Mouse (Mus musculus) left cerebral cortex, adult 9 months (tissue): ENCODE results near the gene Naa16.
"Not testable (repeated sequence)": the region's sequence is repeated elsewhere in the genome, so short reads cannot be mapped to it uniquely, and the experiment has no call there.

Experiments used
- DNase-seq, 2 experiments: peaks; one replicate each; pipeline ENCODE4 v3.0.0; 2022; ENCODE audit warnings: low spot score in 2 of 2

Gene Naa16

GRCm38 (mm10) chr14:79390265-79390926, at the start of gene Naa16:
Gene Naa16, minus strand, starts transcription at chr14:79390778.
- DNase-seq, result peak; percentile 79 to 91

DNA sequence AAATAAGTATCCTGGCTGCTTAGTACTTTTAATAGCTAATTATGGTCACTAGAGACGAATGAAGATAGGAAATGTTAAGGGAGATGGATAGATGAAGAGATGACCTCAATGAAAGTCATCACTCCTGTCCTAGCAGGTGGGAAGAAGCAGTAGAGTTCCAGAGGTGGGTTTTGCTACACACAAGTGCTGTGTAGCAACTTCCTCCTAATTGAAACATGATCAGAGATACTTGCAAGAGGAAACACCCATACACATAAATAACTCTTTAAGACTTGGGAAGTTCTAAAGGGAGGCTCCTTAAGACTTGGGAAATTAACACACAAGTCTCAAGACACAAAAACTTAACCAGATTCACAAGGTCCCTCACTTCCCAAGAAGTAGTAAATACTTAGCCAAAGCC, 43.5 kb upstream of the Naa16 start:
- no peak for DNase-seq

DNA sequence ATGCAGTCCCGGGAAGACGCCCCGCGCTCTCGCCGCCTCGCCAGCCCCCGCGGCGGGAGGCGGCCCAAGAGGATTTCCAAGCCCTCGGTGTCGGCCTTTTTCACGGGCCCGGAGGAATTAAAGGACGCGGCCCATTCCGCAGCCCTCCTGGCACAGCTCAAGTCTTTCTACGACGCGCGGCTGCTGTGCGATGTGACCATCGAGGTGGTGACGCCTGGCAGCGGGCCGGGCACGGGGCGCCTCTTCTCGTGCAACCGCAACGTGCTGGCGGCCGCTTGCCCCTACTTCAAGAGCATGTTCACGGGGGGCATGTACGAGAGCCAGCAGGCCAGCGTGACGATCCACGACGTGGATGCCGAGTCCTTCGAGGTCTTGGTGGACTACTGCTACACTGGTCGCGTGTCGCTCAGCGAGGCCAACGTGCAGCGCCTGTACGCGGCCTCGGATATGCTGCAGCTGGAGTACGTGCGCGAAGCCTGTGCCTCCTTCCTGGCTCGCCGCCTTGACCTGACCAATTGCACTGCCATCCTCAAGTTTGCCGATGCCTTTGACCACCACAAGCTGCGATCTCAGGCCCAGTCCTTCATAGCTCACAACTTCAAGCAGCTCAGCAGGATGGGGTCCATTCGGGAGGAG, 36.3 kb upstream of the Naa16 start:
- not testable (repeated sequence) for DNase-seq

GRCm38 (mm10) chr14:79425979-79426729, 35.6 kb upstream of the Naa16 start, which contains the start of gene Kbtbd7:
Gene Kbtbd7, plus strand, starts transcription at chr14:79426511.
- DNase-seq, result peak; percentile 83 to 94

DNA sequence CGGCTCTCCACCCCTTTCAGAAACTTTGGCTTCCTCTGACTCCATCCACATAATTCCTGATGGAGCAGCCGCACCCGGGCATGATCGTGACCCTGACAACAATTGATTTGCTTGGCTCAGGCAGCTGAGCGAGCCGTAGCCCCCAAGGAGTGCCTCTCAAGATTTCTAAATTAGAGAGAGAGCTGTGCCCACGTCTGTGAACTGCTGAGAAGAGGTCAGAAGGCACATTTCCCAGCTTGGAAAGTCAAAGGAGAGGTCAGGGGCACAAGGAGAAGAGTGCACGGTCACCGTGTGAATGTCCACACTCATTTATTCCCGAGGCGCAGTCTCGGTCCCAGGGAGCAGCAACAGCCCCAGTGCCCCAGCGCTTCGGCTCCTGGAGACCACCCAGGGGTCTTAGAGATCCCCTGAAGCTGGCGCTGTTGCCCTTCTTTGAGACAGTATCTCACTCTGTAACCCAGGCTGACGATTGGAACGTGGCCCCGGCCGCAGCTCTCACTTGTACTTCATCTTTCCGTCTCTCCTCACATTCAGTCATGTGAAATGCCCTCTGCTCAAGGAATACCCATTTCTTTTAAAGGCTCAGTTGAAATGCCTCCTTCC, 29.6 kb upstream of the Naa16 start:
- DNase-seq, result no peak

DNA sequence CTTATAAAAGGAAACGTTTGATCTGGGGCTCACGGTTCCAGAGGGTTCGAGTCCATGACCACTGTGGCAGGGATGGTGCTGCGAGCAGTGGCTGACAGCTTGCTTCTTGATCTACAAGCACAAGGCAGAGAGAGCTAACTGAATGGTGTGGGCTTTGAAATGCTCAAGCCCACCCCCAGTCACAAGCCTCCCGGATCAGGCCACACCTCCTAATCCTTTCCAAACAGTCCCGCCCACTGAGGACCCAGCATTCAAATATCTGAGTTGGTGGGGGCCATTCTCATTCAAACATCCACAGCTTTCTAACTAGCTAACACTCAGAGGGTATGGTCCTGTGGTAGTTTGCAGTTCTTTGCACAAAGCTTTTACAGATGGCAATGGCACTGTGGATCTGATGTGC, 22.5 kb upstream of the Naa16 start:
- no peak for DNase-seq

DNA sequence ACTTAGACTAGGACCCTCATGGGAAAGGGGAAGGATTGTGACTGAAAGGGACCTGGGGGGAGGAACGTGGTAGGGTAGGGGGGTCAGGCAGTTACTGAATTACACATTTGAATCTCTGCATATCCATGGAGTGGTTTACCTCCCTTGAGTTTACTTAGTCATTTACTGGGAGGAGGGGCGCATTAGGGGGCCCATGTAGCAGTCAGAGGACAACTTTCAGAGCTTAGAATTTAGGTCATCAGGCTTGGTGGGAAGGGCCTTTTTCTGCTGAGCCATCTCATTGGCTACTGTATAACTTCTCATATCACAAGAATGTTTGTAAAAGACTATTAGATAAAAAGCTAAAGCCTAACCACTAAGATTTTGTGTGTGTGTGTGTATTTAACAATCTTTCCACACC, 20.1 kb upstream of the Naa16 start:
- DNase-seq, result no peak

DNA sequence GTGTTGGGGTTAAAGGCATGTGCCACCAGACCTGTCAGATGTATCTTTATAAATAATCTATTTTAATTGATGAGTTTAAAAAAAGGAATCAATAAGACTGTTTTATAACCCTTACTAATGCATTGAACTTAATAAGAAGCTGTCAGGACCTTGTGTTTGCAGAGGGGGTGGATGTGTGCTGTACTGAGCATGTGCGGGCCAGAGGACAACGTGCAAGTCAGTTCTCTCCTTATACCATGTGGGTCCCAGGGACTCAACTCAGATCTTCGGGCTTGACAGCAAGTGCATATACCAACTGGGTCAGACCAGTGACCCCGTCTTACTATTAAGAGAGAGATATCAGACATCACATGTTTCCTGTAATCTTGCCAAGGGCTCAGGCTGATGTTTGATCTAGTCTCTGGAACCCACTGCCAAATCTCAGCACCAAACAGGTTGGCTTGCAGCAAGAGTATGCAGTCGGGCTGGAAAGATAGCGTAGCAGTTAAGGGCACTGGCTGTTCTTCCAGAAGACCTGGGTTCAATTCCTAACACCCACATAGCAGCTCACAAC, 18.8 kb upstream of the Naa16 start:
- no peak for DNase-seq

DNA sequence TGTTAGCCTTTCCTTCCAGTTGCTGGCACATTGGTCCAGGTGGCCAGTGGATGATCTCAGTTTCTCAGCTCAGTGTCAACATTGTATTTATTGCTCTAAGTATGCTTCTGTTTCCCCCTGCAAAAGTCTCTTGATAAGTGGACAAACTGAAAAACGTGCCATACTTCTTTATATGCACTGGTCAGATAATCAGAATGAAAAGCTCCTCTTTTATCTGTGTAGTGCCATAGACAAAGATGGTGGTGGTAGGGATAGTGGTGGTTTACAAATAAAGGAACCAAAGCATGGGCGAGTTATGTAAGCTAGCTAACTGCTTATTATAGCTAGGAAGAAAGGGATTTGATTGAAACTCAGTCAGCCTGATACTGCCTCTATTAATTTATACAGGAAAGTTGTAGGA, 17.1 kb upstream of the Naa16 start:
- no peak for DNase-seq

GRCm38 (mm10) chr14:79397321-79398122, 6.9 kb upstream of the Naa16 start, which contains the start of gene Mtrf1:
Gene Mtrf1, plus strand, starts transcription at chr14:79397772.
- DNase-seq, result peak; percentile 58 to 76

DNA sequence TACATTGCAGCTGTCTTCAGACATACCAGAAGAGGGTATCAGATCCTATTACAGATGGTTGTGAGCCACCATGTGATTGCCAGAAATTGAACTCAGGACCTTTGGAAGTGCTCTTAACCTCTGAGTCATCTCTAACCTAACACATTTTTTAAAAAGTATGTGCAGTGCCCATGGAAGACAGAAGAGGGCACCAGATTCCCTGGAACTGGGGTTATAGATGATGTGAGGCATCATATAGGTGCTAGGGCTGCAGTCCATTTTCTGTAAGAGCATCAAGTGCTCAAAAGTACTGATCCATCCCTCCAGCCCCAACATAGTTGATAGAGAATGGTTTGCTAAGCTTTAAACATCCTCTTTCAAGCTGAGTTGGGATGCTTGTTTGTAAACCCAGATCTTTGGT, 4.0 kb upstream of the Naa16 start:
- no peak for DNase-seq

DNA sequence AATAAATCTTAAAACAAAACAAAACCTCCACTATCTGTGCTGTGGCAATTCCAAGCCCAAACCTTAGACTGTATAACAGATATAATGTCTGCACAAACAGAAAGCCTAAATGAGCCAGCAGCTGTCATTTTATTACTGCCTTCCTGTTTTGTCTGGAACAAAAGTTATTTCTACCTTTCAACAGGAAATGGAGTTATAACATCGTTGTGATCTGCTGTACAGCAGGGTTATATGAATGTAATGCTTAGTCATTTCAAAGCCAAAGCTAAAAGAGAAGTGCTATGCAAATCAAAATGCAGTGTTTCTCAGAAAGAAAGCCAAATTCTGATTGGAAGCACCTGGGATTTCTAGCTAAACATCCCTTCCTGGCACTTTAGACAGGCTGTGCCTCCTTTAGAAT, 2.7 kb upstream of the Naa16 start:
- DNase-seq, result no peak

DNA sequence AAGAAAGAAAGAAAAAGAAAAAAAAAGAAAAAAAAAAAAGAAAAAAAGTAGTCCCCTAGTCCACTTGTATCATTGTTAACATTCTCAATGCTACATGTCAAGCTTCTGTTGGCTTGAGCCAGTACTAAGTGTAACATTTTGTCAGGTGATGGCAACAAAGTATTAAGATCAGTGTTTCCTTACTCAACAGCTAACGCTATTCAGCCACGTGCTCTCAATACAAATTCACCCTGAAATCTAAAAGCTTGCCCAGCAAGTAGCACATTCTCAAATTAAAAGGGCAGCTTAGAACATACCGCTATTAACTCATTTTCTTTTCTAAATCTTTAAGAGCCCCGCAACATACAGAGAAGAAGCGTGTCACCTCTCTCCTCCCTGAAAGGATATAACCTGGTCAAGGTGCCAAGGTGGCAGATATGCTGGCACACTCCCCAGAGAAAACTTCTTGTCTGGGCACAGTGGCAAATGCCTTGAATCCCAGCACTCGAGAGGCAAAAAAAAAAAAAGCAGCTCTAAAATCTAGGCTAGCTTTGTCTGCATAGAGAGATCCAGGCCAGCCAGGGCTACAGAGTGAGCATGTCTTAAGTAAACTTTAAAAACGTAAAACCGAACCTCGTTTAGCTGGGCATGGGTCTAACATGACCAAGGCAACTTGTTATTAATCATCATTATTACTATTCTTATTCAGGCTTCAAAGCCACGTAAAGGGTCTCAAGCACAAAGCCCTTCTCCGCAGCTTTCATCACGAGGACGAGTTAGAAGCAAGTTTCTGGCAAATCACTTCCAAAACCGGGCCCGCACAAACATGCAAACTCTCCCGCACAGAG, 927 bp downstream of the Naa16 start:
- DNase-seq, result peak in 1 of 2 experiments; percentile 11

- DNase-seq, result no peak
Observed at GRCm38 (mm10) chr14:79388304-79388703, 2.3 kb downstream of the Naa16 start.

GRCm38 (mm10) chr14:79383120-79383519, 7.5 kb downstream of the Naa16 start:
- no peak for DNase-seq

GRCm38 (mm10) chr14:79377041-79377440, 13.5 kb downstream of the Naa16 start:
- DNase-seq, result no peak

GRCm38 (mm10) chr14:79358055-79358454, 32.5 kb downstream of the Naa16 start:
- no peak for DNase-seq

- no peak for DNase-seq
Observed at GRCm38 (mm10) chr14:79346384-79346783, 44.2 kb downstream of the Naa16 start.

GRCm38 (mm10) chr14:79335613-79336012, 55.0 kb downstream of the Naa16 start:
- DNase-seq, result no peak

DNA sequence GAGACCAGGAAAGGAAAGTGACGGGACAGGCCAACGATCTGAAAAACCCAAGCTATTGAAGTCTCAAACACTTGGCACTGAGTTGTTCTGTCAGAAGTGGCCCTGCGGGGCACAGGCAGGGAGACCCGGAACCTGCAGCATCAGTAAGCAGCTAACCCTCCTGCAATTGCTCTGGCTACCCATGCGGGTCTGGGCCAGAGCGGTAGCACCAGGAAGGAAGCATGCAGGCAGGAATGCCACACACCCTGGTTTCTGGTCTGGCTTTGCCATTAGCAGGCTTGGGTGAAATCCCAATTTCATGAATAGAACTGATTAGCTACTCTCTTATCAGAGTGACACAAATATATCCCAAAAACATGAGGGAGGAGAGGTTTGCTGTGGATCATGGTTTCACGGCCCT, 58.6 kb downstream of the Naa16 start:
- no peak for DNase-seq
